Mouse (Mus musculus) limb, embryonic 10.5 days (tissue): ENCODE measurements around the gene Irs1. TPM values are rescaled to one million over a fixed set of nuclear protein-coding genes. Genes with fewer than 3 reads are reported as not detected.

Source experiments
- DNase-seq: peaks from one replicate; pipeline ENCODE4 v3.0.0-alpha.2; 2017; ENCODE audit warnings: low spot score
- H3K27ac ChIP-seq: fragments of 300-500 bp; sonication (generic); 2 replicates; pipeline ENCODE4 v1.5.1; 2016; ENCODE audit warnings: mild to moderate bottlenecking
- H3K27me3 ChIP-seq: fragments of 300-500 bp; sonication (generic); 2 replicates; pipeline ENCODE4 v1.6.1; 2016; ENCODE audit warnings: low read depth, mild to moderate bottlenecking; ENCODE audit not compliant: poor library complexity, severe bottlenecking
- H3K36me3 ChIP-seq: fragments of 300-500 bp; sonication (generic); 2 replicates; pipeline ENCODE4 v1.6.1; 2016; ENCODE audit warnings: mild to moderate bottlenecking, moderate library complexity
- H3K4me1 ChIP-seq: fragments of 300-500 bp; sonication (generic); 2 replicates; pipeline ENCODE4 v1.6.1; 2016
- H3K4me3 ChIP-seq: fragments of 300-500 bp; sonication (generic); 2 replicates; pipeline ENCODE4 v1.5.1; 2016; ENCODE audit warnings: mild to moderate bottlenecking, moderate library complexity
- H3K9me3 ChIP-seq: fragments of 300-500 bp; sonication (generic); replicated peaks from 2 replicates; pipeline ENCODE4 v1.6.1; 2016; ENCODE audit warnings: mild to moderate bottlenecking
- WGBS: fragments of 180-500 bp; shearing (Covaris S2); methylation state at CpG from one replicate; pipeline ENCODE4 v1.1.7; 2016; 5-methylcytosine and 5-hydroxymethylcytosine counted together
- polyA plus RNA-seq: library from polyadenylated mRNA; unstranded; fragments of >200 nt; fragmentation: Nextera tagmentation; extraction: Ambion mirVana; gene quantifications from 2 replicates; pipeline ENCODE4 v1.2.1, GENCODE M21; 2016

Irs1 gene
- polyA plus RNA-seq, 1 experiment from 2014 or later = 8.4 TPM

GRCm38 (mm10) chr1:82261638-82262037 lies 29.6 kb downstream of the Irs1 start:
- no peaks in the 10 kb centered on the region for H3K27me3 ChIP-seq
- no peak overlapping the region for H3K27ac ChIP-seq
- H3K9me3 ChIP-seq = no peaks in the 10 kb centered on the region
- WGBS = 57% methylated on average over 5 of the region's 5 CpGs
- peaks cover 52% of the 10 kb centered on the region for H3K4me1 ChIP-seq
- no peak for DNase-seq
- H3K36me3 ChIP-seq = 0 out of 2 replicates have a peak, but pooled peaks cover 3% of the 10 kb centered on the region
- no peak overlapping the region for H3K4me3 ChIP-seq

- H3K4me1 ChIP-seq = peaks cover 52% of the 10 kb centered on the region
- H3K27me3 ChIP-seq = no peaks in the 10 kb centered on the region
- WGBS = 35% methylated on average over 9 of the region's 9 CpGs
- 0 out of 2 replicates have a peak, but pooled peaks cover 3% of the 10 kb centered on the region for H3K36me3 ChIP-seq
- H3K4me3 ChIP-seq = no peak overlapping the region
- no peak overlapping the region; the same call in 1 of the 2 replicates for H3K27ac ChIP-seq
- H3K9me3 ChIP-seq = no peaks in the 10 kb centered on the region
- DNase-seq = peak; percentile 58
Observed at GRCm38 (mm10) chr1:82261053-82261618, 30.1 kb downstream of the Irs1 start.

GRCm38 (mm10) chr1:82260055-82260454 lies 31.2 kb downstream of the Irs1 start:
- 82% methylated on average over 3 of the region's 3 CpGs for WGBS
- H3K36me3 ChIP-seq = peaks cover 5% of the 10 kb centered on the region
- no peak for DNase-seq
- peaks cover 52% of the 10 kb centered on the region for H3K4me1 ChIP-seq
- no peaks in the 10 kb centered on the region for H3K9me3 ChIP-seq
- H3K27ac ChIP-seq = peak overlapping the region; percentile 50; the same call in 1 of the 2 replicates
- no peak overlapping the region for H3K4me3 ChIP-seq
- H3K27me3 ChIP-seq = no peaks in the 10 kb centered on the region

DNA sequence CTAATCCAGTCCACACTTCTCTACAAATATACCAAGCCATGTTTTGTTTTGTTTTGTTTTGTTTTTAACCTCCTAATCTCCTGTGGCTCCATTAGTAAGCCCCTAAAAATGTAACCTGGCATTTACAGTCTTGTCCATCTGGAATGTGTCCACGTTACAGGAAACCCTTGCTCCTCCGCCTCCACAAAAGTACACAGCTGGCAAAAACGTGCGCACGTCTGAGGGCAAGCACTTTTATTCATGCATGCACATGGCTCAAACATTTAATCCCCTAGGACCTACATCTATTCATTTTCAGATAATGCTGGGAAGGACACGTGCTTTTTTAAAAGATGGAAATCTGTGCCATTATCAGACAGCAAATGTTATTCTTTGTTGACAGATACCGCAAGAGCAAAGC lies 32.9 kb downstream of the Irs1 start:
- Histone ChIP-seq H3K9me3 (no peaks in the 10 kb centered on the region), H3K27ac (peak overlapping the region; percentile 70), H3K27me3 (no peaks in the 10 kb centered on the region), H3K4me3 (no peak overlapping the region), H3K4me1 (peaks cover 52% of the 10 kb centered on the region), H3K36me3 (peaks cover 12% of the 10 kb centered on the region)
- DNase-seq = peak; percentile 57
- 55% methylated on average over 7 of the region's 7 CpGs for WGBS

DNA sequence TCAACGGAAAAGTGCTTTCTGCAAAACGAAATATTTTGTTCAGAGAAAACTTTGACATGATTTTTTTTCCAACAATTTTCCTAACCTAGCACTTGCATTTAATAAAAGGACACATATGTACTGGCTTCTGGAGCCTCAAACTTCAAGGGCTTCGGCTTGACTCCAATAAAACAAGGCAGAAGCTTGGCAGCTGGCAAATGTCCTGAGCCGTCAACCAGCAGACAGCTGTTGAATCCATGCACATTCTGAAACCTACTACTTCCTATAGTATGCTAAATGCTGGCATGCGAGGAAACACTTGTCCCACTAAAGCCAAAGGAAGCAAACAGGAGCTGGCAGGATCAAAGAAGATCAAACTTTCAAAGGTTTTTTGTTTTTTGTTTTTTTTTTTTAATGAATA lies 33.8 kb downstream of the Irs1 start:
- no peaks in the 10 kb centered on the region for H3K9me3 ChIP-seq

GRCm38 (mm10) chr1:82253789-82254445 lies 37.3 kb downstream of the Irs1 start:
- Histone ChIP-seq H3K36me3 (peaks cover 12% of the 10 kb centered on the region), H3K27me3 (no peaks in the 10 kb centered on the region), H3K27ac (no peak overlapping the region), H3K4me3 (no peak overlapping the region), H3K4me1 (peaks cover 23% of the 10 kb centered on the region), H3K9me3 (no peaks in the 10 kb centered on the region)
- WGBS = 84% methylated on average over 9 of the region's 9 CpGs
- DNase-seq = no peak

More for the DNA sequence above, 33.8 kb downstream of the Irs1 start:
- Histone ChIP-seq H3K36me3 (peaks cover 12% of the 10 kb centered on the region), H3K27ac (no peak overlapping the region), H3K4me3 (no peak overlapping the region), H3K27me3 (no peaks in the 10 kb centered on the region), H3K4me1 (peaks cover 49% of the 10 kb centered on the region)
- DNase-seq = peak; percentile 47
- 42% methylated on average over 5 of the region's 5 CpGs for WGBS

GRCm38 (mm10) chr1:82247221-82247951 lies 43.8 kb downstream of the Irs1 start:
- Histone ChIP-seq H3K9me3 (no peaks in the 10 kb centered on the region), H3K4me3 (no peak overlapping the region), H3K27me3 (no peaks in the 10 kb centered on the region), H3K27ac (no peak overlapping the region), H3K4me1 (peaks cover 8% of the 10 kb centered on the region), H3K36me3 (0 out of 2 replicates have a peak, but pooled peaks cover 6% of the 10 kb centered on the region)
- WGBS = 55% methylated on average over 10 of the region's 10 CpGs
- no peak for DNase-seq

DNA sequence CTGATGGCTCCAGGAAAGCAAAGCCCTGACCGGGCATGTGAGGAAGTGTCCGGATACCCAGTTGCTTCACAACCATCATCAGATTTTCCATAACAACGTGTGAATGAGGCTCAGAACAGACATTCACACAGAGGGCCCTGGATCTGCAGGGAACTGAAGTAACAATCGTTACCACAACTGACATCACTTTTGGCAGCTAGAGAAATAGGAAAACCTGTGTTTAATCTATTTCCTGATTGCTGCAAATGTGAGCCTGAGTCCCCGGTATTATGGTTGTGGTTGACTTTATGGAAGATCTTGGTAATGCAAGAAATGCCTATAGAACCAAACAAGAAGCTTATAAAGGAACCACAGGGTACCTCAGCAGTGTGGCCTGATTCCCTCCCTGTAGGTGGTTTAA lies 46.2 kb downstream of the Irs1 start:
- Histone ChIP-seq H3K4me3 (no peak overlapping the region), H3K36me3 (0 out of 2 replicates have a peak, but pooled peaks cover 6% of the 10 kb centered on the region), H3K4me1 (peaks cover 5% of the 10 kb centered on the region), H3K27ac (no peak overlapping the region), H3K27me3 (no peaks in the 10 kb centered on the region), H3K9me3 (no peaks in the 10 kb centered on the region)
- WGBS = 85% methylated on average over 5 of the region's 5 CpGs
- no peak for DNase-seq

DNA sequence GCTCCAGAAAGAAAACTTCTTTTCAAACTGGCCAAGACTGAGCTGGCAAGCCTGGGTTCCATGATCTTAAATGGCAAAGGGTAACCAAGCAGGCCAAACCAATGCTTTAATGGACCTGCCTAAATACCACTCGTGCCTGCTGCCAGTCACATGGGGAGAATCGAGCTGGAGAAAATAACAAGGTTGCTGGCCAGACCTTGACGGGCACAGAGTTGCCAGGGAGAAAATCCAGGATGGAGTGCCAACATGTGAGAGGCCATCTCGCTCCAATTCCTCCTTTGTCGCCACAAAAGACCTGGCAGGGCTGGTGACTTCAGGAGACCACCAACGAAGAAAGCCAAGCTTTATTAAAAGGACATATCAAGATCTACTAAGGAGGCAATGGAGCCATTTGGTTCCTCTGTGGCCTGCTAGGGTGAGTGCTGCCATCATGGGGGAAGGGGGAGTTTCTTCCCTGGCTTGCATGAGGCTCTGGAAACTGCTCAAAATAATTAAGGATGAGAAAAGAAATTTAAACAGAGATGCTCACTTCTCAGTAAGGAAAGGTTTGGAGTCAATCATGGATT lies 47.9 kb downstream of the Irs1 start:
- Histone ChIP-seq H3K27ac (no peak overlapping the region), H3K4me3 (no peak overlapping the region), H3K36me3 (peaks cover 6% of the 10 kb centered on the region; the same call in 1 of the 2 replicates), H3K27me3 (no peaks in the 10 kb centered on the region), H3K4me1 (peaks cover 5% of the 10 kb centered on the region), H3K9me3 (no peaks in the 10 kb centered on the region)
- WGBS = 84% methylated on average over 6 of the region's 6 CpGs
- DNase-seq = no peak

GRCm38 (mm10) chr1:82239409-82240201 lies 51.6 kb downstream of the Irs1 start:
- 86% methylated on average over 3 of the region's 3 CpGs for WGBS
- no peak overlapping the region for H3K27ac ChIP-seq
- H3K4me1 ChIP-seq = 0 out of 2 replicates have a peak, but pooled peaks cover 4% of the 10 kb centered on the region
- no peak overlapping the region for H3K4me3 ChIP-seq
- no peaks in the 10 kb centered on the region for H3K27me3 ChIP-seq
- no peaks in the 10 kb centered on the region for H3K9me3 ChIP-seq
- no peak for DNase-seq
- peaks cover 17% of the 10 kb centered on the region for H3K36me3 ChIP-seq

- Histone ChIP-seq H3K9me3 (no peaks in the 10 kb centered on the region), H3K4me1 (0 out of 2 replicates have a peak, but pooled peaks cover 4% of the 10 kb centered on the region), H3K27me3 (no peaks in the 10 kb centered on the region), H3K4me3 (no peak overlapping the region), H3K27ac (no peak overlapping the region), H3K36me3 (peaks cover 15% of the 10 kb centered on the region)
- WGBS = 83% methylated on average over 4 of the region's 4 CpGs
- DNase-seq = no peak
Observed at GRCm38 (mm10) chr1:82238245-82238644, 53.0 kb downstream of the Irs1 start.

- Histone ChIP-seq H3K4me1 (0 out of 2 replicates have a peak, but pooled peaks cover 4% of the 10 kb centered on the region), H3K9me3 (no peaks in the 10 kb centered on the region), H3K4me3 (no peak overlapping the region), H3K36me3 (peaks cover 14% of the 10 kb centered on the region), H3K27me3 (no peaks in the 10 kb centered on the region), H3K27ac (no peak overlapping the region)
- no peak for DNase-seq
- 81% methylated on average over 3 of the region's 3 CpGs for WGBS
Observed at GRCm38 (mm10) chr1:82235455-82236104, 55.6 kb downstream of the Irs1 start.
